Mouse (Mus musculus): Measurements from ENCODE around the gene Smurf1.

Gene Smurf1

DNA sequence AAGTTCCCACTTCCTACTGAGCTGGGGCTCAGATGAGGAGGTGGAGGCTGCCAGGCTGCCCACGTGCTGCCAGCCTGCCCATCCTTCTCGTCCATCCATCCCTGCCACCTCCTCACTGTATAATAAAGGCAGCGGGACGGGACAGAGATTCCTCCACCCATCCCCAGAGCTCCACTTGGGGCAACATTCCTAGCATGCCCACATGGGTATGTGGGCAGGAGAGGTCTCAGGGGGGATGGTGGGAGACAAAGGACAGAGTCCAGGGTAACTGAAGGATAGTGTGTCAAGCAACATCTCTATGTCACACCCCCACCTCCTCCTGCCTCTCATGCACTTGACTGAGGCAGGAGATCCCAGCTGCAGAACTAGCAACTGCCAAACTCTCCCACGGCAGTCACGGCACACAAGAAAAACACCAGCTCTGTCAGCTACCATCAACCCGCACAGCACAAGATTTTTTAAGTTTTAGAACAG lies 51.2 kb downstream of the Smurf1 start:
- DNase-seq (ENCODE audit: low spot score in 2 of 2) = no peak

DNA sequence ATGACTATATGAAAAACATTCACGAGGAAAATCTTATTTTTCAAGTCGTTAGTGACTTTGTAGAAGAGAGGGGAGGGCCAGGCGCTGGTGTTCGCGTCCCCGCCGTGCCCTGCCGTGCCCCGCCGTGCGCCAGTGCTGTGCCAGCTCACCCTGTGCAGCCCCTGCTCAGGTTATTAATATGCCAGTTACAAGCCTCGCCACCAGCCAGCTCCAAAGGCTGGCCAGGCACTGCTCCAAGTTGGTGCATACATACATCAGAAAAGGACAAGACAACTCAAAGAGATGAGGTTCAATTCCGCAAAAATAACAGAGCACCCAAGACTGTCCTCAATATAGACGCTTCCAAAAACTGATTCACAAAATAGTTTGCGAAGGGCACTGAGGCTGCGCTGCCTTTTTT lies 51.7 kb downstream of the Smurf1 start:
- DNase-seq (ENCODE audit: low spot score in 2 of 2) = peak; percentile 58 to 59

DNA sequence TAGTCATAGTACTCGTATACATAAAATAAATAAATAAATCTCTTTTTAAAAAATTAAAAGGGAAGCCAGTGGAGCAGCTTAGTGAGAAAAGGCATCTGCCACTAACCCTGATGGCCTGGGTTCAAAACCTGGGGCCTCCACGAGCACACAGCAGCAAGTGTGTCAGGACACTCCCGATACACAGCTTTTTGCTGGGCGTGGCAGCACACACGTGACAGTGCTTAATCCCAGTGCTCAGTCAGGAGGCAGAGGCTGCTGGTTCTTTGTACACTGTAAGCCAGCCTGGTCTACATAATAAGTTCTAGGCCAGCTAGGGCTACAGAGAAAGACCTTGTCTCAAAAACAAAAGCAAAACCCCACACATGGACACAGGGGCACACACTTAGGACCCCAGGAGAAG lies 52.3 kb downstream of the Smurf1 start:
- no peak for DNase-seq (ENCODE audit: low spot score in 2 of 2)

DNA sequence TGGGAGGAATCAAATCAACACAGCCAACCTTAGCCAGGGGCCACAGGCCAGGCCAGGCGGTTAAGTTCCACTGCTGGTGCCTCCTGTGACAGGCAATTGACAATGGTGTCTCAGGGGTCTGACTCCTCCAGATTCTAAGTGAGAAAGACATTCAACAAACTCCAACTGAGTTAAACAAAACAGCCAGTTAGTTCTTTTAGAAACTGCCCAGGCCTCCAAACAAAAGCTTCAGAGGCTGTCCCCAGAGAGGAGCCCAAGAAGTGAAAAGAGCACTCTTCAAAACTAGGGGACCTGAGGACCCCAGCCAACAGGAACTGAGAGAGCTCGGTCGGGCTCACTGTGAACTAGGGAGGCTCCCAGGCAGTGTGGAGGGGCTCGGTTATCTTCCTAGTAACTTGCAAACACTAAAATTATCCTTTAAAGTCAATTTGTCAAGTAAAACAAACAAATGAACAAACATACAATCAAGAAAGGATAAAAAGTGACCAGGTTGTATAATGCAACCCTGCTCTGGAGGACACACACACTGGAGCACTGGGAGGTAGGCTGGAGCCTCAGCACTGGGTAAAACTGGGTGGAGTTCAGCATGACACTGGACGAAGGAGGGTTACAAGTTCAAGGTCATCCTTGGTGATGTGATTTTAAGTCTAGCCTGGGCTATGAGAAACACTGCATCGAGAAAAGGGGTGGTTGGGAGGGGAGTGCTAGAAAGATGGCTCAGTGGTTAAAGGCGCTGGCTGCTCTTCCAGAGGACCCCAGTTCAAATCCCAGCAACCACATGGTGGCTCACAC lies 52.9 kb downstream of the Smurf1 start:
- DNase-seq (ENCODE audit: low spot score in 2 of 2) = no peak

DNA sequence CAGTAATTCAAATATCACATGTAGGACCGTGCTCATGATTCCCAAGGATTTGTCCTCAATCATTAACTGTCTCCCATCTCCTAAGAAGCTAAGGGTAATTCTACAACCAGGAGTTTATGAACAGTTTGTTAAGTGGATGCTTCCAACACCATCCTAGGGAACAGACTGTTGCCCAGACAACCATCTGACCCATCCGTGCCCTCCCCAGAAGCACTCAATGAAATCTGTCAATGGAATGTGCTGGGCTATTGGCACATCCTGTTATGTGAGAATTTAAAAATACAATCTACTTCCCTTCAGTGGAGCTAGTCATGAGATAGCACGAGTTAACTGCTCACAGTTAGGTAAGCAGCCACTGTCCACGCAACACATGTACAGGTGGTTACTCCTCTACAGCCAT lies 56.1 kb downstream of the Smurf1 start:
- DNase-seq (ENCODE audit: low spot score in 2 of 2) = no peak

DNA sequence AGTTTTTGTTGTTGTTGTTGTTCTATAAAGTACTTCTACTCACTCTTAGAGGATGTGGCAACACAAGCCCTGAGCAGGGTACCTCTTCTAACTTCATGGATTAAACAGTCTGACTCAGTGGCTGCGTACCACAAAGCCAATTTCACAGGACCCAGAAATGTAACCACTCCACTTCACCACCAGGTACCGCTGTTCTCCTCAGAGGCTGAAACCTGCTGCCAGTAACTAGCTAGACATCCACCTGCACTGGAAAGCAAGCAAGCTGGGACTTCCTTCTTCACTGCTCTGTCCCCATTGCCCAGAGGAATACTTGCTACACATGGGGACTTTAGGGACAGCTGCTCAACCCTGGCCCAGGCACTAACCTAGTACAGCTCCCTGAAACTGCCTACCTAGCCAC lies 58.1 kb downstream of the Smurf1 start:
- no peak for DNase-seq (ENCODE audit: low spot score in 2 of 2)

DNA sequence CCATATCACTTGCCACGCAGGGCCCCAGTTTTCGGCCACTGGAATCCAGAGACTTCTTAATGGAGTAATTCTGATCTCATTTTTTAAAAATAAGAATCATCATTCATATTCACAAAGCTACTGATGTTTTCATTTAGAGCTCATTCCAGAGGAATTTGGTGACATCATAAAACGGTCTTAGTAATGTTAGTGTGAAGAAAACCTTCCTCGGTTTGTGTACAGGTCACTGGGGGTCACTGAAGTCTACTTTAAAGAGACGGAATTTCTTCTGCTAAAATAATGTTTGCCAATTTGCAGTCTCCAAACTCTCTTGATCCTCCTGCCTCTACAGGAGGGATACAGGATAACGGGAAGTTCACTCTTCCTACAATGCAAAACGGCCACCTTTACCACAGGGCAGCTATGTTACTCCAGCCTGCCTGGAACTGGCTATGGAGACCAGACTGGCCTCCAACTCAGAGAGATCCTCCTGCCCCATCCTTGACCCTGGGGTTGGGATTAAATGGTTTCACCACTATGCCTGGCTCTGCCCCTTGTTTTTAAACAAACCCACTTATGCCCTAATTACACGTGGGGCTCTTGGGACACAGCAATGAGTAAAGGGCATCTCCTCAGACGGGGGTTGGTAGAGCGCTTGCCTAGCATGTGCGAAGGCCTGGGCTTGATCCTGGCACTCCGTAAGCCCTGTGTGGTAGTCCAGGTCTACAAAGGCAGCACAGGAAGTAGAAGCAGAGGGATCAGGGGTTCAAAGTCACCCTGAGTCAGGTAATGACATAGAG lies 61.1 kb downstream of the Smurf1 start:
- no peak for DNase-seq (ENCODE audit: low spot score in 2 of 2)

DNA sequence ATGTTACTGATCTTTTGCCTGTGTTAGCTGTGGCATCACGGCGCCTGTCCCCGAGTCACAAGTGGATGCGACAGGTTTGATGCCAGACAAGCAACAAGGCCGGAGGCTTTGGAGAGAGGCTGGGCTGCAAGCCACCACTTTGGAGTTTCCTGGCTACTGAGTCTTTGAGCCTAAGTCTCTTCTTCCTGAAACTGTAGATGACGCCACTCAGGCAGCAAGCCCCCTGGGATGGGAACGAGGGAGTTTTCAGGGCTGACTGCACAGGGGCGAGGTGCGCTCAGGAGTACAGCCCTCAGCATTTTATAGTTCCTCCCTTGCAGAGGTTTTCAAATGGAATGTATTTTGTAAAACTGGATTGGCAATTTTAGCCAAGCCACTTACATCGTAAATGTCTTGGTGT lies 63.9 kb downstream of the Smurf1 start:
- no peak for DNase-seq (ENCODE audit: low spot score in 2 of 2)

DNA sequence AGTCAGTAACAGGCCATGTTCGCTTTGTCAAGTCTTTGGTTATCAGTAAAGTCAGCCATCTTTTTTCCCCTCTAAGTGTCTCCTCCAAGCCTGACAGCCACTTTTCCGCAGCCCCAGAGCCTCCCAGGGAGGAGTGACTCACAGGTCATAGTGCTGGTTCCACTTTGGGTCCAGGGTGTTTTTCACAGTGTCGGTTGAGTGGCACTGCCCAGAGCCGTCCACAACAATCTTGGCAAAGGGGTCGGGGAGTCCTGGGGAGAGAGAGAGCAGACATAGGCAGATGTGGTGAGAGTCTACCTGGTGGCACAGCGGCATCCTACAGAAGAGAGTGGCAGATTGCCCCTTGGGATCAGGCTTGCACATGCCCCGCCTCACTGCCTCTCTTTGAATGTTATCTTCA lies 64.6 kb downstream of the Smurf1 start:
- no peak for DNase-seq (ENCODE audit: low spot score in 2 of 2)

DNA sequence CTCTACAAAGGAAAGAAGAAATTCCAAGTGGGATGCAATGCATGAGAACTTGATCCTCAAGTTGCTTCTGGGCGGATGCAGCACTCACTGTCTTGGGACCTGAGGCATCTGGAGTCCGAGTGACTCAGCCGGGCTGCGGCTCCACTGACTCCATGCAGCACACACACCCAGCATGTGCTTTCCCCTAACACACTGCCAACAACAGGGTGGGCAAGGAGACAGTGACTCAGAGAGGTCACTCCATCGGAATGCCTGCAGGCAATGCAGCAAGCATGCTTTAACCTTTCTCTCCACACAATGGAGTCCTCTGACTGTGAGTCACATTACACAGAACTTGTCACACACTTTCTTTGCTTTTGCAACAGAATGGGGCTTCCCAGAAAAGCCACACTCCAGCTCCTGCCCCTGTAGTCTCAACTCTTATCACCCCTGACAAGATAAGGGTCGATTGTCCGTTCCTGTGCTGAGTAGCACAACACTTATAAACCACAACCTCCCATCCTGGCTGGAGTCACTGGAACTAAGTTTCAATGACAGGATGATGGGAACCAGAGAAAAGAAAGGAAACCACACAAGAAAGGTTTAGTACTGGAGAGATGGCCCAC lies 67.1 kb downstream of the Smurf1 start:
- DNase-seq (ENCODE audit: low spot score in 2 of 2) = no peak

DNA sequence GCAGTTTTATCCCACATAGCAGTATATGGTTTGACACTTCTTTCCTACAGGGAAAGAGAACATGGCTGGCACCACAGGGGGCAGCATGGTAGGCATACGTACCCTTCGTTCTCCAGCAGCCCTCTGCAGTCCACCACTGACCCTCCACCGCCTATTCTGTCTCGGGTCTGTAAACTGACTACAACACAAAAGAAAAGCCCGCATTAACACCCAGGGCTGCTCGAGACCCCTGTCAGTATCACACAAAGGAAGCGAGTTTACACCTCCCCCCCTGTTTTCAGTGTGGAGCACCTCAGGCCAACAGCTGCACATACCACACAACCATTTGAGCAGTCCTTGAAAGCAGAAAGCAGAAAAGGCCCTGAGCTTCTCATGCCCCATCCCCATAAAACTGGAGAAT lies 67.8 kb downstream of the Smurf1 start:
- no peak for DNase-seq (ENCODE audit: low spot score in 2 of 2)

DNA sequence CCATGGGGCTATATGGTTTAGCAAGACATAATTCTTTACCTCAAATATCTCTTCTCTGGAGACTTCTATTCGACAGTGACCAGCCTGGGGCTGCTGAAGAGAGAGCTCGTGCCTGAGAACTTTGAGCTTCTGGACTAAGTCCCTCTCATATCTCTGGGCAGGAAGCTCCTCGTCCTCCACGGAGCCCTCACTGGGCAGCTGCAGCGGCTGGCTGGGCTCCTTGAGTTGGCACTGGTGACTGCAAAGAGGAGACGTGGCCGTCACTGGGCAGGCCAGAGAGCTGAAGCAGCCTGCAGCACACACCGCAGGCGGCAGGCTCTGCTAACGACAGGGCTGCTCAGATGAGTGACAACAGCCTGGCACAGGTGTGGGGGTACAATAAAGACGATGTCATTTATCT lies 74.4 kb downstream of the Smurf1 start:
- no peak for DNase-seq (ENCODE audit: low spot score in 2 of 2)

DNA sequence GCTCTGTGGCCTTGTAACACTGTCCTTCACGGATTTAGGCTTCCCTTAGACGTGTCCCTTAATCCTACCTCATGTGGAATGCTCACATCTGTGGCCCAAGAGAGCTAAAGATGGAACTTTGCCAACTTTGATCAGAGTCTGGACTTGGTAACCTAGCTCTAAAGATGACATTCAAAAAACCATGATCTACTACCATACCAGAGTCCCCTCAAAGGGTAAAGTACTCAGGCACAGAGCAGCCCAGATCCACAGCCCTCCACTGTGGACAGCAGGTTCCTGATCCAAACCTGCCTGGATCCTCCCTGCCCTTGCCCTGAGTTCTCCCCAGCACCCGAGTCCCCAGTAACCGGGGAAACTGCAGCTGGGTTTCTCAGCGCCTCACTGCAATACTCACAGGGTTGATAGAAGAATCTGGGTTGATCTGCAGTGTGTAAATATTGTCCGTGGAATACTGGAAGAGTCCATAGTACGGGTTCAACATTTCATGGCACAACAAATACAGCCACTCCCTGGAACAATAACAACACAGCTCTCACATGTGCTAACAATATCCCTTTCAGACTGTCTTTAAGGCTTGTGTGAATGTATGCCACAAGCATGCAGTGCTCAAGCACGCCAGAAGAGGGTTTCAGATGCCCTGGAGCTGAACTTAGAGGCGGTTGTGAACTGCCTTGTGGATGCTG lies 79.5 kb downstream of the Smurf1 start:
- no peak for DNase-seq (ENCODE audit: low spot score in 2 of 2)

DNA sequence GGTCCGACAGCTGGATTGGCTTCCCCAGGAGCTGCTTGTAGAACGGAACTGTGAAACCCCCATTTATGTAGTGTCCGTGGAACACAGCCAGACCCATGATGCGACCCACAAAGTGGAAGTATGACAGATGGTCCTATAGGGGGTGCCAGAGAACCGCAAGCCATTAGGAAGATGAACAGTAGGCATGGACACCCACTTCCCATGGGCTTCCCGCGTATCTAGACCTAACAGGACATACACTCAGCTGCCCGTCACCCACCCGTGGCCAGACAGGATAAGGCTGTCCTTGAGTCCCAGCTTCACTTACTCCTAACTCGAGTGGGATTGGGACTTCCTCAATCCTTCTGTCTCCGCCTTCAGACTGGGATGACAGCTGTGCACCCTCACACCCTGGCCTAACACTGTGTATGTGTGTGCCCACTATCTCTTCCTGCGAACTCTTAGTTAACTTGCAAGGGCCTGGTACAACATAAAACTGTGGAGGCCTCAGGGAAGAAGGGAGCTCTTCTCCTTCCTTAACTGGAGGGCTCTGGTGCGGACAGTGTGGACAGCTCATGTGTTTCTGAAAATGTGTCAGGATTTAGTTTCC lies 80.9 kb downstream of the Smurf1 start:
- DNase-seq (ENCODE audit: low spot score in 2 of 2) = peak; percentile 57 to 59

DNA sequence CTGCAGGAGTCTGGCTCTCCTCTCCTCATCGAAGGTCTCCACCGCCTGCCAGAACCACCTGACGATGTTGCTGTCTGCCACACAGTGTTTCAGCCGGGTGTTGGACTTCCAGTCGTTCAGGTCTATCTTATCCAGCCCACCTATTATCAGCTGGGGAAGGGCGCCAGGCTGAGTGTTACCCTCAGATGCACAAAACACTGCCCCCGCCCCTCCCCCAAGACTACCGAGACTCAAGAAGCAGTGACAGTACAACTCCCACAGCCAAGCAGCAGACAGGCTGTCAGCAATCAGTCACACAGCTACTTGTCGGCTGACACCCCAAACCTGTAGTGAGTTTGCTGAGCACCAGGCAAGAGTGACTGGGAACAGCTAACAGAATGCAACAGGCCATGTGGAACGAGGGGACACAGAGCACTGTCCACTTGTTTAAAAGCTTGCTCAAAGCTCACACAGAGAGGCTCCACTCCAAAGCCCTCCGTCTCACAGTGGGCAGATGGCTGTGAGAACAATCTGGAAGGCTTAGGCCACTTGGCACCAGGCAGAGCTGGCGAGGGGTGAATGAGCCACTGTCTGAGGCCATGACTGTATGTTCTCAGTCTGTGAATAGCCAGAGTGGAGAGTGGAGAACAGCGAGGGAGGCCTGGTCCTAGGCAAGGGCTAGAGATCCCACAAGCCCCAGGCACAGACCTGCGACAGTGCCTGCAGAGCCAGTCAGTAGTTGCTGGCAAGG lies 83.8 kb downstream of the Smurf1 start:
- peak; percentile 79 to 80 for DNase-seq (ENCODE audit: low spot score in 2 of 2)

DNA sequence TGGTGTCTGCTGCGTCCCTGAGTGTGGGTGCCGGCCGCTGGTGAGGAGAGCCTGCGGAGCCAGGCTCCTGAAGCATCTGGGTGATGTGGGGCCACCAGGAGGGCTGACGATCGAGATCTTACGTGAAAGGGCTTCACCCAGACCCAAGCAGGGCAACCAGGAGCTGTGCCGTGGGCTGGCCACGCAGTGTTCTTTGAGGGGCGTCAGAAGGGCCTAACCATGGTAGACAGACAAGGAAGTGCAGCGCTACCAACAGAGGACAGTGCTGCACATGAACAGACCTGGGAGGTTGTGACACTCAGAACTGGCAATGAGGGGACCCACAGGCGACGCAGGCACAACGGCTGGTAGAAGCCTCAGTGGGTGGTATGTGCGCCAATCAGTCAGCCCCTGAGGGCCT lies 88.6 kb downstream of the Smurf1 start:
- no peak for DNase-seq (ENCODE audit: low spot score in 2 of 2)

DNA sequence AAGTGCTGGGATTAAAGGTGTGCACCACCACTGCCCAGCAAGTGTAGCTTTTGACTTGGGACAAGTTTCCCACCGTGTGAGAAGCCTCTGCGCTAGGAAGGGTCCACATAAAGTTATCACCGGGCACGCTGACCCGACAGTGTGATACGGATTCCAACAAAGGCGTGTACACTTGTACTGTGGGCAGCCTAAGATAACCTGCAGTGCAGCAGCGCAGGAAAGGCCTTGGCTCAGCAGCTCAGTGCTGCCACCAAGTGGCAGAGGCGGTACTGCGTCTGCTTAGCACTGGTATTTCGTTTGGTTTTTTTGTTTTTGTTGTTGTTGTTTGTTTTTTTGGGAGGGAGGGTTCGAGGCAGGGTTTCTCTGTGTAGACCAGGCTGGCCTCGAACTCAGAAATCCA lies 89.8 kb downstream of the Smurf1 start:
- peak; percentile 74 to 77 for DNase-seq (ENCODE audit: low spot score in 2 of 2)

DNA sequence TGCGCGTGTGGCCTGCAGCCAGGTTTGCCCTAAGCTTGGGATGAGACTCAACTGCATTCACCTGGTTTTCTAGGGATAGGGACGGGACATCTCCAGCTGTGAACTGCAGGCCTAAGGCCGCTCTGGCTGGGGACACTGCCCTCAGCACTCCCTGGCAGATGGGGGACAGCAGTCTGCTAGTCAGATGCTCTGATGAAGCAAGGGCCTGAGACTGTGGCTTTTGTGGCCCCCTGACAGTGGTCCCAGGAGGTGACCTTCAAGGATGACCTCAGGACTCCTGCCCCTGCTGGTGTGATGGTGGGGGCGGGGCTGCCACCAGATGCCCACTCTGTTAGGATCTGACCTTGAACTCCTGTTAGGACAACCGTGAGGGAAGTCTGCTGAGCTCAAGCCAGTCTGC lies 90.4 kb downstream of the Smurf1 start:
- no peak for DNase-seq (ENCODE audit: low spot score in 2 of 2)

DNA sequence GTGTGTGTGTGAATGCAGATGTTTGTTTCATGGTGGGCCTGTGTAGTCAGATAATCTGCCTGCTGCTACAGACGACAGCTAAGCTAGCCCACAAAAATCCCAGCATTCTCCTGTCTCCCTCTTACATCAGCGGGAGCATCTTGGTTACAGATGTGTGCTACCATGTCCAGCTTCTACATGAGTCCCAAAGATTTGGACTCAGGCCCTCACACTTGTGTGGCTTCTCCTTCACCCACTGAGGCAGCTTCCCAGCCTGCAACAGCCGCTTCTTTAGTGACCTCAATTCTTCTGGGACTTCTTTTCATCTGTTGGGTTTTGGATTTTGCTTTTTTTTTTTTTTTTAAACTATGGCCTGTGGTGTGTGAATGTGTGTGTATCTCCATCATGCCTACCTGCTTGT lies 92.8 kb downstream of the Smurf1 start:
- DNase-seq (ENCODE audit: low spot score in 2 of 2) = no peak

DNA sequence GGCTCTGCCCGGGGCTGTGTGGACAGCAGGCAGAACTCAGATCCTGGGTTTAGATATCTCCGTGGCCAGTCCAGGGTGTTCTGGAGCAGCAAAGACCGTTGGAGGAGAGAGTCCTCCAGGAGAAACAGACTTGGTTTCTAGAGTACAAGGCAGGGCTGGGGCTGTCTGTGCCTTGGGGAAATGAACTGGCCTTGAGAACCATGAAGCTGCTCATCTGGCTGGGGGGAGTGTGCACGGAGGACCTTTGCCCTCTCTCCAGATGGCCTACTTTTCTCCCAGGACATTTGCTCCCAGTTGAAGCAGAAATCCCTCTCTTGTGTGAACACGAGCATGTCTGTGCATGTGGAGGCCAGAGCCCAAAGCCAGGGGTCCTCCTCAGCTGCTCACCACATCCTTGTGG lies 93.3 kb downstream of the Smurf1 start:
- no peak for DNase-seq (ENCODE audit: low spot score in 2 of 2)

DNA sequence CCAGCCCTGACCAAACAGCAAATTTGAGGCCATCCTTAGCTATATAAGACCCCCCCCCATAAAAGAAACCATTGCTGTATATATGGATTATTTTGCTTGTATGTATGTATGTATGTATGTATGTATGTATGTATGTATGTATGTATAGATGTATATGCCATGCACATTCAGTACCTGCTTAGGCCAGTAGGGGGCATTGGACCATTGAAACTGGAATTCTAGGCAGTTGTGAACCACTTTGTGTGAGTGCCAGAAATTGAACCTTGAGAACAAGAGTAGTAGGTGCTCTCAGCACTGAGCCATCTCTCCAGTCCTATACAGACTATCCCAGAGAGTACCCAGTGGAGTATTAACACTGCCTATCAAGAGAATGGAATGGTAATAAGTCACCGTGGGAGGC lies 93.9 kb downstream of the Smurf1 start:
- DNase-seq (ENCODE audit: low spot score in 2 of 2) = no peak

Measured in right cerebral cortex, postnatal 10 days (tissue).